Mouse (Mus musculus): ENCODE measurements around the gene Gm20865.
"Not testable (repeated sequence)": the region's sequence is repeated elsewhere in the genome, so short reads cannot be mapped to it uniquely, and the experiment has no call there.

Gene Gm20865

GRCm38 (mm10) chrY:21241275-21241674 lies at the start of gene Gm20865:
TSS of gene Gm20865 (plus strand) at chrY:21241575.
- DNase-seq (ENCODE audit: low spot score in 2 of 2) = not testable (repeated sequence)

Measured in spleen, postnatal 36 days (tissue).